Mouse (Mus musculus) liver, adult (tissue): ENCODE data around the gene Thpo.

Experiments
- GATA4 ChIP-seq: IDR thresholded peaks from 2 replicates; pipeline ENCODE4 v1.6.1; 2014; ENCODE audit warnings: mild to moderate bottlenecking, low read length; ENCODE audit not compliant: insufficient replicate concordance

The Thpo gene

DNA sequence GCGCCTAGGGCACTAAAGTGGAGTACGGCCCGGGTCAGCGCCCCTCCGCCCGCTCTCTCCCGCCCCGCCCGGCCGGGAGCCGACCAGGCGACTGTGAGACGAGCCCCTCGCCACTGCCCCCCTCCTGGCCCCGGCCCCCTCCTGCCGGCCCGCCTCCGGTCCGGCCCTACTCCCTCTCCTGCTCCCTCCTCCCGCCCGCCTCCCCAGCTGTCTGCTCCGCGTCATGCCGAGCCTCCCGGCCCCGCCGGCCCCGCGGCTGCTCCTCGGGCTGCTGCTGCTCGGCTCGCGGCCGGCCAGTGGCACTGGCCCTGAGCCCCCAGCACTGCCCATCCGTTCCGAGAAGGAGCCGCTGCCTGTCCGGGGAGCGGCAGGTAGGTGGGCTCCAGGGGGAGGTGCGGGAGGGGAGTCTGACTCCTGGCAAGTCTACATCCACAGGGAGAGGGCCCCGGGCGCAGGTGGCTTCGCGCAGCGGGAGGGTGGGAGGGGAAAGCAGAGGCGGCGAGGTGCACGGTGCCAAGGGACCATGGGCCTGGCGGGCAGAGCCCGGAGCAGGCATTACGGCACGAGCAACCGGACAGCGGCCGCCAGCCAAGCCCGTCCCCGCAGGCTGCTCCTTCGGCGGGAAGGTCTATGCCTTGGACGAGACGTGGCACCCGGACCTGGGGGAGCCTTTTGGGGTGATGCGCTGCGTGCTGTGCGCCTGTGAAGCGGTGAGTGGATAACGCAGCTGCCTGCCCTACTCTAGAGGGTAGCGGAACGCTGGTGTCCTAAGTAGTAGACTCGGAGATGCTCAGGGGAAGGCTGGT lies 1.2 kb downstream of the Thpo start, which contains the start of gene Chrd:
Gene Chrd, plus strand, starts transcription at position 203 of the 806 bp plus-strand sequence.
- TF ChIP-seq GATA4: no peak

- no peak for TF ChIP-seq GATA4
These were observed 1.9 kb downstream of the Thpo start for GRCm38 (mm10) chr16:20732251-20732924.

DNA sequence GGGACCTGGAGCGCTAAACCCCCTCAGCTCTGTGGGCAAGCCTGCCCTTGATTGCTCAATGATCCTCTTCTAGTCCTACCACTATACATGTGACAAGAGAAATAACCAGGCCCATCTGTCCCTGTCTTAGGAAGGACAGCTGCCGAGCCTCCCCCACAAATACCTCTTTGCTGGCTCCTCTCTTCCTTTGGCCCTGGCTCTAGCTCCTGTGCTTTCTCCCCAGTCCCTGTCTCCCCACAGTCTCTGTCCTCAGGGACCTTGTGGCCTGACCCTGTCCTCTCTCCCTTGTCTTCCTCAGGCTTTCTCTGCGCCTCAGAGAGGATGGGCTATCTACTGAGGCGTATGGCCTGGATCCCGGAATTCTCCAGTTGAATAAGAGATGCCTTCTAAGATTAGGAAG lies 2.6 kb downstream of the Thpo start:
- TF ChIP-seq GATA4: no peak

GRCm38 (mm10) chr16:20730293-20730711 lies 4.0 kb downstream of the Thpo start:
- TF ChIP-seq GATA4: no peak

GRCm38 (mm10) chr16:20726384-20726783 lies 7.9 kb downstream of the Thpo start:
- TF ChIP-seq GATA4: no peak

DNA sequence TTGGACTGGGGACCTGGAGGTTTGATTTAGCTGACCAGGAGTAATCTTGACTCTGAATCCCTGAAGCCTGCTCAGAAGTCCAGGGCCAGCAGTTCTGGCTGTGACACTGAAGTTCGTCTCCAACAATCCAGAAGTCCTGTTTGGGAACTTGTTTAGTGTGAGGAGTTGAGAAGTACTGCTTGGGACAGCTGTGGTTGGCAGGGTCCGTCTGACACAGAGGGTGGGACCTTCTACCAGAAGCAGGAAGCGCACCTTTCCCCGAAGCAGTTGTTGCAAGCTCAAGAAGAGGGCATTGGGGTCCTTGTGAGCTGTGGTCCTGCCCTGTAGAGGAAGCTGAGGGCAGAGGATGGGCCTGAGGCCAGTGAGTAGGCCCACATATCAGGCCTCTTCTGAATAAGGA lies 8.6 kb downstream of the Thpo start:
- no peak for TF ChIP-seq GATA4

DNA sequence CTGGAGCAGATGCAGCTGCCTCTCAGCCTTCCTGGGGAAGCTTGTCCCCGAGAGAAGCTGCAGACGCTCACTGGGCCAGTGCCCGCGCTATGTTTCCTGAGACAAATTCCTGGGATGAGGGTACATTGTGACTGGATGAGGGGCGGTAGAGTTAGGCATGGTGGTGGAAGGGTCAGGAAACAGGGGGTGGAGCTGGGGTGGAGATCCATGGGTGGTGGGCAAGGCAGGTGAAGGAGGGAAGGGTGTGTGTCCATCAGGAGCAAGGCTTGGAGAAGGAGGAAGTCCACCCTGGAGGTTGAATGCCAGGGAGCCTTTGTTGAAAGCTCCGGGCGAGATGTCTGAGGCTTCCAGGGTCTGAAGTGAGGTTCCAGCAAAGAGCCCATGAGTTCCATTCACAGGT lies 9.0 kb downstream of the Thpo start:
- TF ChIP-seq GATA4: no peak

DNA sequence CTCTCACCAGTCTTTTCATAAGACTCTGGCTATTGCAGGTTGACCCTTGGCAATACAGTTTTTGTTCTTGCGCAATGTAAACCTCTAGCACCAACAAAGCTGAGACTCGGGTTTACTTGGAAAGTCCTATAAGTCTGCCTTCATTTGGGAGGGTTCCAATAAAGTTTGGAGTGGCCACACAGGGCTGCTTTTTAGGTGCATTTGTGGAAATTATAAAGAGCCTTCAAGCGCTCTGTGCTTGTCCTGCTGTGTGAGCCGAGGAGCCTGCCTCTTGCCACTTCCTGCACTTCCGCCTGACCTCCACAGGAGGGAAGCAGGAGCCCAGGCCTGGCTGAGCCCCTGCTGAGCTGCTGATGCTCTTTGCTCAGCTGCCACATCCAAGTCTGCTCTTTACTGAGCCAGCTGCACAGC lies 10.0 kb downstream of the Thpo start:
- no peak for TF ChIP-seq GATA4

- no peak for TF ChIP-seq GATA4
These were observed 11.1 kb downstream of the Thpo start for GRCm38 (mm10) chr16:20723247-20723646.

- TF ChIP-seq GATA4: no peak
These were observed 11.6 kb downstream of the Thpo start for GRCm38 (mm10) chr16:20722736-20723135.

- TF ChIP-seq GATA4: no peak
These were observed 12.5 kb downstream of the Thpo start for GRCm38 (mm10) chr16:20721808-20722207.

DNA sequence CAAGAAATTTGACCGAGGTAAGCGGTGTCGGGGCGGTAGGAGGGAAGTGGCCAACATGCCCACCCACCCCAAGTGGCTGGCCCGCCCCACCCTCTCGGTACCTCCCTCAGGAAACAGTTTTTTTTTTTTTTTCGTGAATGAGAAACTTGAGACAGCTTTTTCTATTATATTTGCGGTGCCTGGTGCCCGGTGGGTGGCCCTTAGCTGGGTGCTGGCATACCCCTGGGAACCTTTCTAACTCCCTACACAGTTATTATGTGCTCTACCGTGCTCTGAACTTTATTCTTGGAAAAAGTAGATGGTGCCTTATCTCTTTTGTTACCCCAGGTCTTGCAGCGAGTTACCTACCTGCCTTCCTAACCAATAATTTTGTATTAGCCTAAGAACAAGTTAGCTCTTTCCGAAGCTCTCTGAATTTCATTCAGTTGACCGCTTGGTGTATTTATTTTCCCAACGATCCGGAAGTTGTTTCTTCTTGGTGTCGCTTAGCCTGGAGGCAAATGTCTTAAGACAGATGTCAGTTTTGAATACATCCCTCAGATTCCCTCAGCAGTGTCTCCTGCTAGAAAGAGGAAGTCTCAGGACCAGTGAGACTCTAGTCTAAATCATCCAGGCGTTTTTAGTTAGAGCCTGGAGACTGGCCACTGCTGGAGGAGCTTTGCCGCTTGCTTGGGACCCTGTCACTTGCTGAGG lies 16.2 kb downstream of the Thpo start:
- TF ChIP-seq GATA4: no peak

DNA sequence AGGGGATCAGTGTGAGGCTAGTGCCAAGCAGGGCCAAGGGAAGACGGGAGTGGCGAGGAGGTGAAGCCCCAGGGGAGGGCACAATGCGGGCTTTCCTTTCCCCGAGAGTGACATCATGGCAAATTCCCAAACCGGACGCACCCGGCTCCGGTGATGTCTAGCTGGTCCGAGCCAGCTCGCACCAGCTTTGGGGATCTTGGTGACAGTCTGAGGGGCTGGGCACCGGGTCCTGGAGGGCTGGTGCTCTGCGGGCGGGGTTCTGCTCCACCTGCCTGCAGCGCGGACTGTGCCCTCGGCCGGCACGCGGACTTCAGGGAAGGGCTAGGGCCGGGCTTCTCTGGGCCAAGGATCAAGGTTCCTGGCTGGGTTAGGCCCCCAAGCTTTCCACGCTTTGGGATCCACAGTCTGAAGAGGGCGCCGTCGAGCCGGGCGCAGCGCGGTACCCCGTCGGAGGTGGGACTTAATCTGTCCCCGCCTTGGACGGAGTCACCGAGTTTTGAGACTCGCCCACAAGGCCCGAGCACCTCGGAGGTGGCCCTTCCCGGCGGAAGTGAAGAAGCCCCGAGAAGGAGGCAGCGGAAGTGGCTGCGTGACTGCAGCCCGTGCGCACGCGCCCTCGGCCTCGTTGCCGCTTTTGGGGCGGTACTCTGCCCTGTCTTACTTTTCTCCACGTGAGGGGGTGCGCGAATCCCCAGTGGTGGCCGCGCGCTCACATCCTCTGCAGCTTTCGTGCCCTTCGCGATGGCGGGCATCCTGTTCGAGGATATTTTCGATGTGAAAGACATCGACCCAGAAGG lies 16.9 kb downstream of the Thpo start, which contains the start of the genes Polr2h and Clcn2:
Gene Polr2h, plus strand, starts transcription at position 485 of the 797 bp plus-strand sequence.
Gene Clcn2, minus strand, starts transcription at position 566 of the 797 bp plus-strand sequence.
- TF ChIP-seq GATA4: peak; percentile 25; the same call in 1 of the 2 replicates

DNA sequence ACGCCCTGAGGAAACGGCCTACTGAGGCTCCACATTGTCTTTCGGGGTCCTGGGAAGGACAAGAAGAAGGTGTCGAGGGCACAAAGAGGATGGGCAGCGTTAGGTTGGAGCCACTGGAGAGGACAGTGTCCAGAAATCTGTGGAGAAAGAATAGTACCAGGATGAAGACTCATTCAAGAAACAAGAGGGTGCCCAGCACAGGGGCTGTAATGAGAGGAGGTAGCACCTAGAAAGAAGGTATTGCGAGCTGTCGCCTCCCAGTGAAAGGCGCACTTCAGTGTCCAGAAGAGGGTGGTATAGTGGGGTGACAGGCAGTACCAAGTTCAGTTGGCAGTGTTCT lies 17.5 kb downstream of the Thpo start:
- no peak for TF ChIP-seq GATA4
